Mouse (Mus musculus): ENCODE measurements around the gene Tm4sf19.

- no peak for TF ChIP-seq HCFC1 (IDR thresholded peaks at IDR 0.05; ENCODE audit: borderline replicate concordance, insufficient read depth, low read length)
- TF ChIP-seq ZC3H11A (IDR thresholded peaks at IDR 0.05; ENCODE audit: borderline replicate concordance, low read depth, low read length) = no peak
These were observed 46.3 kb downstream of the Tm4sf19 start for GRCm38 (mm10) chr16:32446563-32447138.

Data from ES-E14 (cell line).